Mouse (Mus musculus) intestine, embryonic 15.5 days (tissue): ENCODE measurements around the gene Parp9. TPM values are rescaled to one million over a fixed set of nuclear protein-coding genes. Genes with fewer than 3 reads are reported as not detected.
A peak's percentile ranks its signal among the peaks of the same experiment; 100 is the strongest.

ENCODE experiments used
- ATAC-seq: fragments of 200-750 bp; cut with Nextera tagmentation; 2 replicates; pipeline ENCODE4 v1.8.0; 2017; ENCODE audit warnings: moderate TSS enrichment, moderate library complexity
- H3K27ac ChIP-seq: fragments of 300-500 bp; sonication (generic); 2 replicates; pipeline ENCODE4 v1.5.1; 2015; ENCODE audit warnings: mild to moderate bottlenecking, inconsistent platforms
- H3K27me3 ChIP-seq: fragments of 300-500 bp; sonication (generic); replicated peaks from 2 replicates; pipeline ENCODE4 v1.6.1; 2015; ENCODE audit warnings: inconsistent platforms
- H3K36me3 ChIP-seq: fragments of 300-500 bp; sonication (generic); 2 replicates; pipeline ENCODE4 v1.6.1; 2015; ENCODE audit warnings: inconsistent platforms
- H3K4me1 ChIP-seq: fragments of 300-500 bp; sonication (generic); replicated peaks from 2 replicates; pipeline ENCODE4 v1.6.1; 2015; ENCODE audit warnings: inconsistent platforms
- H3K4me2 ChIP-seq: fragments of 300-500 bp; sonication (generic); replicated peaks from 2 replicates; pipeline ENCODE4 v1.6.1; 2015; ENCODE audit warnings: mild to moderate bottlenecking, inconsistent platforms
- H3K4me3 ChIP-seq: fragments of 300-500 bp; sonication (generic); replicated peaks from 2 replicates; pipeline ENCODE4 v1.5.1; 2015; ENCODE audit warnings: inconsistent platforms
- H3K9ac ChIP-seq: fragments of 300-500 bp; sonication (generic); 2 replicates; pipeline ENCODE4 v1.6.1; 2015; ENCODE audit warnings: inconsistent platforms
- H3K9me3 ChIP-seq: fragments of 300-500 bp; sonication (generic); 2 replicates; pipeline ENCODE4 v1.6.1; 2016; ENCODE audit warnings: inconsistent platforms
- WGBS: fragments of 180-500 bp; shearing (Covaris S2); methylation state at CpG from one replicate; pipeline ENCODE4 v1.1.7; 2015; 5-methylcytosine and 5-hydroxymethylcytosine counted together
- polyA plus RNA-seq: library from polyadenylated mRNA; unstranded; fragments of >200 nt; fragmentation: Nextera tagmentation; extraction: Ambion mirVana; gene quantifications from 2 replicates; pipeline ENCODE4 v1.2.1, GENCODE M21; 2015

Parp9 gene
- polyA plus RNA-seq, 1 experiment from 2014 or later, result 14.0 TPM

DNA sequence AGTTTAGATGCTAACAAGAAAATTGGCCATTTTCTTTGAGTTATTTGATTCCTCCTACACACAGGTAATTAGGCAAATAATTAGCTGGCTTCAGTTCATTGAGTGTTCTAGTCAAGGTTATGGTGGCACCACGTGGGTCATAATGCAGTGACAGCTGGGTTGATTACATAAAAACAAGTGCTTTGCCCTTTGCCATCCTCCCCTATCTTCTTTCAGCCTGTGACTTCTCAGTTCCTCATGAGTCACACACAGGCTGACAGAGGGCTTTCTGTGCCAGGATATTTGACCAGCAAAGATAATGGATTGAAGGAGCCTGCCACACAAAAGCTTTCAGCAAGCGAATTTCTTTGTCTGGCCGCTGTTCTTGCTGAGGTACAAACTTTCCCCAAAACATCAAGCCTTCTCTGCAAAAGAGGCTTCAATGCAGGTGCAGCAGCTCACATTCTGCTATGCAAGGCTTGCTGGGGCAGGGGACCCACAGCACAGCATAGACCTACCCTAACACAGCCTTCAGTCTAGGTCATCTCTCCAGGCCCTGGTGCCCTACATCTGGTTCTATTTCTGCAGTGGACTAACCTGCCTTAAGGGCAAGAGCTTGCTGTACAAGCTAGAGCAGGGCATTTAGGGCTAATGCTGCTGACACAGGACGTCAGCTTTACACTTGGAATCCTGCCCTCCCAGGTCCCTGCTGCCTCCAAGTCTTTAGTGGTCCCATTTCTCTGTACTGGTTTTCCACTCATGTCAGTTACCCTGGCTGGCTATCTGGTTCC is 30.7 kb upstream of the Parp9 start:
- Histone ChIP-seq H3K27me3 (no peaks in the 10 kb centered on the region), H3K27ac (0 out of 2 replicates have a peak overlapping the region, but pooled peaks have one; percentile 36), H3K4me3 (no peak overlapping the region), H3K9ac (no peak overlapping the region), H3K4me2 (no peak overlapping the region), H3K9me3 (no peaks in the 10 kb centered on the region), H3K4me1 (no peaks in the 10 kb centered on the region), H3K36me3 (no peaks in the 10 kb centered on the region)
- peak; percentile 46; the same call in 1 of the 2 replicates for ATAC-seq
- 59% methylated on average over 4 of the region's 4 CpGs for whole genome bisulfite sequencing

DNA sequence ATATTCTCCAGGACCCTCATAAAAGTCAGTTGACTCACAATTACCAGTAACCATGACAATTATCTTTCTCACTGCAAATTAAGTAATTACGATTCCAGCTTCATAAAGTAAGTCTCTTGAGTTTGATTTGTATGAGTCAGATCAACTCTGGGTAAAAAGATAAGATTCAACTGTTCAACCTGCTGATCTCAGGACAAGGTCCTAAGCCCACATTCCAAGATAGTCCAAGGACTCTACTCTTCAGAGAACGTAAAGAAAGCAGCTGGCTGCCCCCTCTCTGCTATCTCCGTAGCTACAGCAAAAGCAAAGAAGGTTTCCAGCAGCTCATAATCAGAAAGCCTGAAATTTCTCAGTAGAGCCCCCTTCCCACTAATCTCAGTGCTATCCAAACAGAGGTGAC is 26.8 kb upstream of the Parp9 start:
- Histone ChIP-seq H3K27ac (no peak overlapping the region), H3K27me3 (no peaks in the 10 kb centered on the region), H3K4me1 (no peaks in the 10 kb centered on the region), H3K4me2 (no peak overlapping the region), H3K4me3 (no peak overlapping the region), H3K9ac (no peak overlapping the region), H3K36me3 (no peaks in the 10 kb centered on the region), H3K9me3 (no peaks in the 10 kb centered on the region)
- peak; percentile 73 for ATAC-seq
- 48% methylated on average over 3 of the region's 3 CpGs for WGBS

- Histone ChIP-seq H3K27ac (no peak overlapping the region), H3K9ac (no peak overlapping the region), H3K36me3 (no peaks in the 10 kb centered on the region), H3K4me1 (no peaks in the 10 kb centered on the region), H3K4me3 (no peak overlapping the region), H3K27me3 (no peaks in the 10 kb centered on the region), H3K4me2 (no peak overlapping the region), H3K9me3 (no peaks in the 10 kb centered on the region)
- no peak for ATAC-seq
- WGBS, result 73% methylated on average over 1 of the region's 1 CpGs
These were observed 24.7 kb upstream of the Parp9 start for GRCm38 (mm10) chr16:35913526-35913925.

DNA sequence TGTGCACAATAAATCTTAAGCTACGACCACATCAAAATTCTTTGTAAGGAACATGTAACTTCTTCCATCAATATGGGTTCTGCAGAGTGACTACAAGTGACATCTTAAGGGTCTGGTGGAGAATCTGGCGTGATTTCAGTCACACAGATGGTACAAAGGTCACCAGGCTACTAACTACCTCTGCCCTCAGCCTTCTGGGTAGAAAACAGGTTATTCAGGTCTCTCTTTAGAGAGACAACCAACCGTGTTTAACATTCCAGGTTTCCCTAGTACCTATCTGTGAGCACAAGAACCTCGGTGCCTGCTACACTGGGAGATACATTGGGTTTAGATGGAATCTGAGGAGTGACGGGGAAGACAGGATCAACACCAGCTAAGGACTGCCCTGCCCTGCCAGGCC is 24.0 kb upstream of the Parp9 start:
- Histone ChIP-seq H3K4me1 (no peaks in the 10 kb centered on the region), H3K4me3 (no peak overlapping the region), H3K27ac (no peak overlapping the region), H3K36me3 (no peaks in the 10 kb centered on the region), H3K9me3 (no peaks in the 10 kb centered on the region), H3K9ac (no peak overlapping the region), H3K4me2 (no peak overlapping the region), H3K27me3 (no peaks in the 10 kb centered on the region)
- 54% methylated on average over 5 of the region's 5 CpGs for WGBS
- ATAC-seq, result peak; percentile 77

DNA sequence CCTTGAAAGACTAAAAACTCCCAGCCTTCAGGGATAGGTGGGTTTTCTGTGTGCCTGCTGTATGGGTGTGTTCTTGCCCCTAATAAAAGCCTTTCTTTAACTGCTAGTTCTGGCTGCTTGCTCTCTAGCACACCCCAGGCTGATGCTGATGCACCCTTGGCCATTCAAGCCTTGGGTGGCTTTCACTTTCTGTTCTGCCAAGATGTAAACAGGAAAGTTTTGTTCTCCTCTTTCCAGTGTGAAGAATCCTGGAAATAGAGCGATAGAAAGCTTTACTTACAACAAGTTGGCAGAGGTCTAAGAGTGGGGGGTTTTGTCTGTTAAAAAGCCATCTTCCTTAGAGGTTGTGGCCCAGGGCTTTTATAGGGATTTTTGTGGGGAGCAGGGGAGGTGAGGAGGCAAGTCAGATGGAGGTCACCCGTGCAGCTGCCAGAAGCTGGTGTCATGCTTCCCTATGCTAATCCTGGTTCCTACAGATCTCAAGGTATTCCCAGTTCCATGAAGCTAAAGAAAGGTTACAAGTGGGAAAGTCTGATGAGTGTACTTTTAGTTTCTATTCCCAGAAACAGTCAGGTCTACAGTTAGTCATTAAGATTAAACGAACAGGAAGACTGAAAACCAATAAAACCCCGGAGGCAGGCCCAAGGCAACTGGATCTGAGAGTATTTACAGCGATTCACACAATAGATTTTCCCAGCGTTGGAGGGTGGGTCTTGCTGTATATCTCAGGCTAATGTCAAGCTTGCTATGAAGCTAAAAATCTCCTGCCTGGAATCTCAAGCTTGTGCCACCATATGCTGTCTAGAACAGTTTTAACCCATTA is 19.3 kb upstream of the Parp9 start:
- H3K27ac ChIP-seq, result no peak overlapping the region
- no peak overlapping the region for H3K4me3 ChIP-seq
- no peaks in the 10 kb centered on the region for H3K36me3 ChIP-seq
- no peaks in the 10 kb centered on the region for H3K9me3 ChIP-seq
- WGBS, result 62% methylated on average over 6 of the region's 6 CpGs
- H3K9ac ChIP-seq, result no peak overlapping the region
- H3K4me1 ChIP-seq, result no peaks in the 10 kb centered on the region
- no peak for ATAC-seq
- no peaks in the 10 kb centered on the region for H3K27me3 ChIP-seq
- H3K4me2 ChIP-seq, result no peak overlapping the region

GRCm38 (mm10) chr16:35921676-35922235 is 16.5 kb upstream of the Parp9 start:
- H3K9me3 ChIP-seq, result no peaks in the 10 kb centered on the region
- WGBS, result 82% methylated on average over 2 of the region's 2 CpGs
- no peak overlapping the region for H3K4me3 ChIP-seq
- no peaks in the 10 kb centered on the region for H3K36me3 ChIP-seq
- no peak overlapping the region for H3K4me2 ChIP-seq
- ATAC-seq, result no peak
- H3K27ac ChIP-seq, result no peak overlapping the region
- H3K27me3 ChIP-seq, result no peaks in the 10 kb centered on the region
- H3K4me1 ChIP-seq, result no peaks in the 10 kb centered on the region
- no peak overlapping the region for H3K9ac ChIP-seq

- no peak overlapping the region for H3K9ac ChIP-seq
- no peaks in the 10 kb centered on the region for H3K27me3 ChIP-seq
- 70% methylated on average over 3 of the region's 3 CpGs for WGBS
- H3K4me2 ChIP-seq, result no peak overlapping the region
- no peak for ATAC-seq
- no peak overlapping the region for H3K27ac ChIP-seq
- H3K36me3 ChIP-seq, result no peaks in the 10 kb centered on the region
- H3K4me1 ChIP-seq, result no peaks in the 10 kb centered on the region
- H3K9me3 ChIP-seq, result no peaks in the 10 kb centered on the region
- H3K4me3 ChIP-seq, result no peak overlapping the region
These were observed 15.9 kb upstream of the Parp9 start for GRCm38 (mm10) chr16:35922301-35922895.

- Histone ChIP-seq H3K9ac (no peak overlapping the region), H3K27me3 (no peaks in the 10 kb centered on the region), H3K36me3 (no peaks in the 10 kb centered on the region), H3K27ac (no peak overlapping the region), H3K9me3 (no peaks in the 10 kb centered on the region), H3K4me2 (no peak overlapping the region), H3K4me3 (no peak overlapping the region), H3K4me1 (no peaks in the 10 kb centered on the region)
- ATAC-seq, result no peak
- 71% methylated on average over 7 of the region's 7 CpGs for WGBS
These were observed 14.6 kb upstream of the Parp9 start for GRCm38 (mm10) chr16:35923546-35924198.

DNA sequence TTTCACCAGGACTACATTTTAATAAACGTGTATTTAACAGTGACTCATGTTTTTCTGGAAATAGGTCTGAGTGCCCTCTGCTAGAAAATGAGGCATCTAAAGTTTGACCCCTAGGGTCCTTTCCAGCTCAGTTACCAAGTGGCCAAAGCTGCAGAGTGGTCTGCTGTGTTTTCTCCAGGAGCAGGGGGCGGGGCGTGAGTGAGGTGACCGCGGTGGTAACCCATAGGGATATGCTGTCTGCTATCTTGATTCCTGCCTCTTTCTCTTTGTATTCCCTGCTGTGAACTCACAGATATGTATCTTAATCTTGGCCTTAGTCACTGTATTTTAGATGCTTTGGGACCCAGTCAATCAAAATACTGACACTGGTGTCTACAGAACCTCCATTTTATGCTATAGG is 13.9 kb upstream of the Parp9 start:
- Histone ChIP-seq H3K36me3 (peaks cover 4% of the 10 kb centered on the region; the same call in 1 of the 2 replicates), H3K27ac (no peak overlapping the region), H3K4me3 (no peak overlapping the region), H3K4me1 (no peaks in the 10 kb centered on the region), H3K9me3 (no peaks in the 10 kb centered on the region), H3K4me2 (no peak overlapping the region), H3K27me3 (no peaks in the 10 kb centered on the region), H3K9ac (no peak overlapping the region)
- WGBS, result 87% methylated on average over 5 of the region's 5 CpGs
- no peak for ATAC-seq

DNA sequence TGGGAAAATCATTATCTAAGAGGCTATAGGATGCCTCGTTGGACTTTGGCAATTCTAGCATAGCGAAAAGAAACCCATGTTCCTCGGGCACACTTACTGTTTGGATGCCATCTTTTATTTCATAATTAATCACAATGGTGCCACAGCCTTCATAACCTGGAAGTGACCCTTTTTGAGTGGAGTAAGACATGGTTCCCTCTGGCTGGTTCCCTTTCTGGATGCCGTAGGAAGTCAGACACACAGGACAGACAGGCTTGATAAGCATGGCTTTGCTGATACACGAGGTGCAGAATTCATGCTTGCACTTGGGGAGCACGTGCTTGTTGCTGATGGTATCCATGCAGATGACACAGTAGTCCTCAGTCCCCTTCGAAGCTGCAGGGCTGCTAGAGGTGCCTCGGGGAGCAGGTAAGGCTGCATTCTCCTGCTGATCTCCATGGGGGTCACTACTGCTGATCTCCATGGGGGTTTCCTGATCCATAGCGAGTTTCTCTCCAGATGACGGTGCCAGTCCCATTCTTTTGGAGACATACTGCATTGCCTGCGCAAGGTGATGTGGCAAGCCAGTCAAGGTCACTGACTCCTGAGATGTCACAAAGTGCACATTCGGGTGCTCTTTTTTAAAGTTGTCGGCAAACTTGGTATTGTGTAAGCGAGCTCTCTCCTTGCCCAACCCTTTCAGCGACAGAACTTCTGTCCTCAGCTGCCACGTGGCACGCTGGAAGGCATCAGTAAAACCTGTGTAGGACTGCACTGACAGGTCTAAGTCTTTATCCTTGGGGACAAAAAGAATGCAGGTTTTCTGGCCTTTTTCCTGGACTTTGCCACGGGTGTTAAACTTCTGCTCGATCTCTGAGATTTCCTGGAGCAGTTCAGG is 5.9 kb upstream of the Parp9 start:
- peaks cover 7% of the 10 kb centered on the region; the same call in 1 of the 2 replicates for H3K36me3 ChIP-seq
- H3K9me3 ChIP-seq, result no peaks in the 10 kb centered on the region
- ATAC-seq, result no peak
- H3K27me3 ChIP-seq, result no peaks in the 10 kb centered on the region
- no peak overlapping the region for H3K9ac ChIP-seq
- no peak overlapping the region for H3K4me2 ChIP-seq
- WGBS, result 83% methylated on average over 19 of the region's 19 CpGs
- H3K27ac ChIP-seq, result no peak overlapping the region
- no peaks in the 10 kb centered on the region for H3K4me1 ChIP-seq
- no peak overlapping the region for H3K4me3 ChIP-seq

GRCm38 (mm10) chr16:35933181-35933580 is 5.1 kb upstream of the Parp9 start:
- 79% methylated on average over 10 of the region's 10 CpGs for WGBS
- no peak overlapping the region for H3K9ac ChIP-seq
- ATAC-seq, result no peak

More at GRCm38 (mm10) chr16:35933181-35933580, 5.1 kb upstream of the Parp9 start:
- H3K9me3 ChIP-seq, result no peaks in the 10 kb centered on the region
- H3K4me1 ChIP-seq, result no peaks in the 10 kb centered on the region
- no peak overlapping the region for H3K4me2 ChIP-seq
- H3K4me3 ChIP-seq, result no peak overlapping the region
- no peak overlapping the region for H3K27ac ChIP-seq
- no peaks in the 10 kb centered on the region for H3K27me3 ChIP-seq
- H3K36me3 ChIP-seq, result peaks cover 7% of the 10 kb centered on the region; the same call in 1 of the 2 replicates
